Mouse (Mus musculus) right cerebral cortex, postnatal 10 days (tissue): ENCODE measurements around the gene Ctdsp2.
A peak's percentile ranks its signal among the peaks of the same experiment; 100 is the strongest.

Experiments used
- DNase-seq, 2 experiments: peaks; one replicate each; pipeline ENCODE4 v3.0.0; 2021; ENCODE audit warnings: low spot score in 2 of 2

Gene Ctdsp2

GRCm38 (mm10) chr10:126988513-126989165 lies 10.1 kb downstream of the Ctdsp2 start:
- no peak for DNase-seq

GRCm38 (mm10) chr10:126990313-126991056 lies 12.0 kb downstream of the Ctdsp2 start:
- peak; percentile 86 to 87 for DNase-seq

- DNase-seq: no peak
These were observed 13.2 kb downstream of the Ctdsp2 start for GRCm38 (mm10) chr10:126991676-126992075.

DNA sequence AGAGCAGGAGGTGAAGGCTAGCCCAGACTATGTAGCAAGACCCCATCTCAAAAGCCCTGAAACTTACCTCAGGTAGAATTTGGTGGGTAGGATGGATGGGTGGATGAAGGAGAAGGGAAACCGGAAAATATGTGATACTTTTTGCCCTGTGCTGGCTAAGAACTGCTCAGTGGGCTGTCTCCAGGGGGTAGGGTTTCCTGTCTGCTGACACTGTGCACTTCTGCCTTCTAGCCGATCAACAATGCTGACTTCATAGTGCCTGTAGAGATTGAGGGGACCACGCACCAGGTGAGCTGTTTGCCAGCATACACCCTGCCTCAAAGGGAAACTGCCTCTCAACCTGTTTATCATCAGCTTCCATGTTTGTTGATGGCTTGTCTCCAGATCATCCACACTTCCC lies 15.1 kb downstream of the Ctdsp2 start:
- DNase-seq: no peak

- DNase-seq: no peak
These were observed 19.0 kb downstream of the Ctdsp2 start for GRCm38 (mm10) chr10:126997340-126998113.

GRCm38 (mm10) chr10:127000529-127000928 lies 22.0 kb downstream of the Ctdsp2 start, which contains the start of gene Avil:
Avil (plus strand) TSS chr10:127000709.
- no peak for DNase-seq

- no peak for DNase-seq
These were observed 22.8 kb downstream of the Ctdsp2 start for GRCm38 (mm10) chr10:127001297-127001696.

- no peak for DNase-seq
These were observed 23.5 kb downstream of the Ctdsp2 start for GRCm38 (mm10) chr10:127002056-127002455.

DNA sequence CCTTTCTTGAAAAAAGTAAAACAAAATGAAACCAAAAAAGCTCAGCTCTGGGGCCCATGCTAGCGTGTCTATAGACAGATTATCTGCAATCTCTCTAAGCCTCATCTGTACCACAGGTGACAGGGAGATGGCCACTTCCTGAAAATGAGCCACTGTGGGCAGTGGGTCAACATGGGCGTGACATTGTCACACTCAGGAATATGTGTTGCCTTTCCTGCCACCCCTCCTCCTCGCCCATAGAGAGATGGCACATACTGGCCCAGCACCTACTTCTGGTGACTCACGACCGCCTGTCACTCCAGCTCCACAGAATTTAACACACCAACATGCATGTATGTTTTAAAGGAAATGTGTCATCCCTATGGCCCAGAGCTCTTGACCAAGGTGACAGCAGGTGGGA lies 24.2 kb downstream of the Ctdsp2 start:
- DNase-seq: no peak

GRCm38 (mm10) chr10:127003334-127003733 lies 24.8 kb downstream of the Ctdsp2 start:
- DNase-seq: no peak

DNA sequence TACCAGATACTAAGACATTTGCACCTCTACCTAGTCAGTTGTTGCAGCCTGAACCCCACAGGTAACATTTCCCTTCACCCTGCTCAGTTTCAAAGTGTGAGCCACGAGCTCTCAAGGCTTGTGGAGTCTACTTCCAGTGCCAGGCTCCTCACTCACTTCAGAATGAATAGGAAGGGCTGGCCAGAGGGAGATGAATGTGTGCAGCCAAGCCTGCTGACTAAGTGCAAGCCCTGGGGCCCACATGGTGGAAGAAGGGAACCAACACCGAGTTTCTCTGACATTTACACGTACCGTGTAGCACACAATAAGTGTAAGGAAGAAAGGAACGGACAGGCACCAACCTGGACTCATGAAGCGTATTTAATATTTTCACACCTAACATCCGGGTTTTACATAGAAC lies 25.3 kb downstream of the Ctdsp2 start:
- DNase-seq: no peak

DNA sequence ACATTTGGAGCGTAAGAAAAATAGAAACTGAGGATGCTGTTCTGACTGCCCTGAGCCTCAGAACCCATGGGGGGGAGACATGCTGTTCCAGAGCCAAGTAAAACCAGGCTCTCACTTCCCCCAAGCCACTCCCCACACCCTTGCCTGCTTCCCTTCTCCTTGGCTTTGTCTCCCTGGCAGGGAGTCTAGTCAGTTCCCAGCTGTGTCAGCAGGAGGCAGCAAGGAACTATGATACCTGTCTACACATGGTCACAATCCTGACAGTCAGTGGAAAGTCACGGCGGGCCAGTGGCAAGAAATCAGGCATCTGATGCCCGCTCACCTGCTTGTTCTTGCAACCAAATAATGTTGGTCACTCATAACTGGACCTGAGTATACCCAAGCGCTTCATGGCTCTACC lies 38.0 kb downstream of the Ctdsp2 start:
- DNase-seq: no peak

- no peak for DNase-seq
These were observed 38.6 kb downstream of the Ctdsp2 start for GRCm38 (mm10) chr10:127017071-127017470.

DNA sequence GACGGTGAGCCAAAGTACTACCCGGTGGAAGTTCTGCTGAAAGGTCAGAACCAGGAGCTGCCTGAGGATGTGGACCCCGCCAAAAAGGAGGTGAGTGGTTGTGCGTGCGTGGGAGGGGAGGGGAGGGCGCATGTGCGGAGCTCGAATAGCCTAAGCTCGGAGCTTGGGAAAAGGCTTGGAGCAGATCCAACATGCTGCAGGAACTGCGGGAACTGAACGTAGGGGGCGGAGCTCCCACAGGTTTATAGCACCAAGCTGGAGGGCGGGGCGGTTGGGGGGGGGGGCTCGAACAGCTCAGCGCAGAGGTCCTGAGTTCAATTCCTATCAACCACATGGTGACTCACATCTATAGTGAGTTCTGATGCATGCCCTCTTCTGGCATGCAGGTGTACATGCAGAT lies 39.9 kb downstream of the Ctdsp2 start:
- no peak for DNase-seq

DNA sequence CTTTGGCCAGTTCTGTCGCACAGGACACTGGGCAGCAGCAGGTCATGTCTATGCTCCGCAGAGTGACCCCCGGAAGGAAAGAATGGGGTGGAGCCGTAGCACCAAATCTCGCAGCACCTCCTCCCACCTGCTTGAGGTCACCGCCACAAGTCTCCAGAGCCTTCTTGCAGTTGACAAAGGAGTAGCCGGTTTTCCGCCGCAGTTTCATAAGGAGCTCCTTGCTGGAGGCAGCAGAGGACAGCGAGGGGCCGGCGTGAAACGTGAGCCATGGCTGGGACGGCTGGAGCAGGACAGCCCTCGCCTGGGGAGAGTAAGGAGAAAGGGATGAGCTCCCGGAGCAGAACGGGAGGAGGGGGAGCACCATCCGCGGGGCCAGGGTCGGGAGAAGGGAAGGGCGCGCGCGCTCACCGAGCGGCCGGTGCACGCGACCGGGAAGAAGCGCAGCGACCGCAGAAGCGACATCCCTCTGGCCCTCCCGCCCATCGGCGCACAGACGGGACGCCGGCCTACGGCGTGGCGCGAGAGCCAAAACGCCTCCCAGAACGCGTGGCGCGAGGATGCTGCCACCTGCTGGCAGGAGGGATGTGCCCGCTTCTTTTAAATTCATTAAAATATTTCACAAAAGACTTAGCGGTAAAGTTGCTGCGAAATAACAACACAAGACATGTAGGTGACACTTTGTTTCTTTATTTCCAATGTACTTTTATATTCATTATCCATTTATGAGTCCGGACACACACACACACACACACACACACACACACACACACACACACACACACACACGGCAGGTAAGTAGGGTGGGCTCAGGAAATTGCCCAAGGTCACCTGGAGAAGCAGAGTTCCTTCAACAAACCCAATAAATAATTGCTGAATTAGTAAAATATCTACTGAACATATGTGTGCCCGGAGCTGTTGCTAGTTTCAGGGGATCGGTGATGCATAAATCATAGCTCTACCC lies 52.1 kb downstream of the Ctdsp2 start, which contains the start of gene Tsfm:
Gene Tsfm (minus strand): TSS at position 505 of the 961 bp plus-strand sequence.
- peak; percentile 92 to 95 for DNase-seq

GRCm38 (mm10) chr10:127033301-127033741 lies 54.8 kb downstream of the Ctdsp2 start:
- DNase-seq: no peak

- no peak for DNase-seq
These were observed 57.8 kb downstream of the Ctdsp2 start for GRCm38 (mm10) chr10:127036273-127036672.

GRCm38 (mm10) chr10:127037641-127038040 lies 59.1 kb downstream of the Ctdsp2 start:
- no peak for DNase-seq

GRCm38 (mm10) chr10:127040569-127041214 lies 62.2 kb downstream of the Ctdsp2 start:
- DNase-seq: peak; percentile 60 to 69

GRCm38 (mm10) chr10:127041274-127041766 lies 62.8 kb downstream of the Ctdsp2 start, which contains the start of the genes Mettl1 and Eef1akmt3:
Mettl1 (plus strand) TSS chr10:127041414.
Eef1akmt3 (minus strand) TSS chr10:127041513.
- DNase-seq: peak in 1 of 2 experiments; percentile 57
